Mouse (Mus musculus) CH12.LX (cell line): ENCODE data around the gene Megf8. TPM values are rescaled to one million over a fixed set of nuclear protein-coding genes. Genes with fewer than 3 reads are reported as not detected.

Experiments used
- DNase-seq: peaks from one replicate; pipeline ENCODE4 v3.0.0-alpha.2; 2013; ENCODE audit errors: extremely low read depth
- H3K27ac ChIP-seq: 2 replicates; pipeline ENCODE4 v1.5.1; 2012; ENCODE audit warnings: low read depth, mild to moderate bottlenecking, control low read depth, moderate library complexity; ENCODE audit not compliant: insufficient read depth
- H3K27me3 ChIP-seq: replicated peaks from 2 replicates; pipeline ENCODE3; 2012; ENCODE audit warnings: inconsistent platforms
- H3K36me3 ChIP-seq, 2 experiments: replicated peaks in 1 of 2; 2 replicates each; pipeline versions ENCODE3 to v1.6.1; 2012; ENCODE audit warnings: inconsistent platforms in 1 of 2, low read length in 1 of 2, mild to moderate bottlenecking in 1 of 2, mixed read lengths in 1 of 2, moderate library complexity in 1 of 2; ENCODE audit not compliant: control insufficient read depth in 1 of 2, insufficient read depth in 1 of 2
- H3K4me1 ChIP-seq, 2 experiments: 2 replicates each; pipeline ENCODE4 v1.6.1; 2012; ENCODE audit warnings: inconsistent platforms in 1 of 2, moderate library complexity in 1 of 2; ENCODE audit not compliant: insufficient read depth in 2 of 2, control insufficient read depth in 1 of 2
- H3K4me2 ChIP-seq: 2 replicates; pipeline ENCODE4 v1.6.1; 2012; ENCODE audit warnings: low read depth, mild to moderate bottlenecking, control low read depth; ENCODE audit not compliant: poor library complexity, insufficient read depth, severe bottlenecking
- H3K4me3 ChIP-seq, 3 experiments: fragments of 150-350 bp in 1 of 3; sonication (generic) in 1 of 3; replicated peaks in 1 of 3; 2 replicates each; pipeline versions ENCODE3 to v1.5.1; 2011 to 2012; ENCODE audit warnings: low read depth in 2 of 3, low read length in 2 of 3, mild to moderate bottlenecking in 2 of 3, moderate library complexity in 2 of 3, control low read depth in 1 of 3, improper control_type of control experiment in 1 of 3, inconsistent platforms in 1 of 3, mixed read lengths in 1 of 3; ENCODE audit not compliant: poor library complexity in 1 of 3
- H3K79me2 ChIP-seq: replicated peaks from 2 replicates; pipeline ENCODE4 v1.6.1; 2012; ENCODE audit warnings: mild to moderate bottlenecking, moderate library complexity; ENCODE audit not compliant: control insufficient read depth, poor library complexity, insufficient read depth, severe bottlenecking; ENCODE audit errors: extremely low read depth
- H3K9ac ChIP-seq: 2 replicates; pipeline ENCODE4 v1.6.1; 2012; ENCODE audit warnings: low read depth, mild to moderate bottlenecking, control low read depth, moderate library complexity; ENCODE audit not compliant: insufficient read depth
- H3K9me3 ChIP-seq: replicated peaks from 2 replicates; pipeline ENCODE3; 2012; ENCODE audit warnings: low read length, inconsistent platforms, mixed read lengths
- CTCF ChIP-seq, 2 experiments: IDR thresholded peaks in 1 of 2; conservative IDR thresholded peaks in 1 of 2; 2 replicates each; pipeline ENCODE4 v1.5.1; 2011 to 2012; ENCODE audit warnings: low read depth in 2 of 2, low read length in 2 of 2, improper control_type of control experiment in 1 of 2, inconsistent platforms in 1 of 2, mild to moderate bottlenecking in 1 of 2, moderate library complexity in 1 of 2
- ELF1 ChIP-seq: IDR thresholded peaks from 2 replicates; pipeline ENCODE4 v1.6.1; 2014; ENCODE audit warnings: low read depth, mild to moderate bottlenecking, inconsistent platforms, low read length, improper control_type of control experiment
- EP300 ChIP-seq: IDR thresholded peaks from 2 replicates; pipeline ENCODE4 v1.6.1; 2011; ENCODE audit warnings: low read length, improper control_type of control experiment
- HCFC1 ChIP-seq: IDR thresholded peaks from 2 replicates; pipeline ENCODE4 v1.6.1; 2012; ENCODE audit warnings: low read depth, mild to moderate bottlenecking, inconsistent platforms, low read length, improper control_type of control experiment
- IRF4 ChIP-seq: IDR thresholded peaks from 2 replicates; pipeline ENCODE4 v1.6.1; 2014; ENCODE audit warnings: low read depth, mild to moderate bottlenecking, inconsistent platforms, low read length, improper control_type of control experiment
- MAZ ChIP-seq: IDR thresholded peaks from 2 replicates; pipeline ENCODE4 v1.6.1; 2012; ENCODE audit warnings: low read depth, mild to moderate bottlenecking, inconsistent platforms, low read length, improper control_type of control experiment, moderate library complexity
- MEF2A ChIP-seq: IDR thresholded peaks from 2 replicates; pipeline ENCODE4 v1.6.1; 2014; ENCODE audit warnings: low read depth, mild to moderate bottlenecking, inconsistent platforms, low read length, improper control_type of control experiment, borderline replicate concordance
- MXI1 ChIP-seq: IDR thresholded peaks from 2 replicates; pipeline ENCODE4 v1.6.1; 2011; ENCODE audit warnings: mild to moderate bottlenecking, low read depth, low read length, improper control_type of control experiment
- POLR2A ChIP-seq: IDR thresholded peaks from 2 replicates; pipeline ENCODE4 v1.6.1; 2011; ENCODE audit warnings: low read depth, mild to moderate bottlenecking, improper control_type of control experiment, low read length
- POLR2AphosphoS2 ChIP-seq: IDR thresholded peaks from 2 replicates; pipeline ENCODE4 v1.6.1; 2011; ENCODE audit warnings: low read depth, low read length, improper control_type of control experiment
- RAD21 ChIP-seq: IDR thresholded peaks from 2 replicates; pipeline ENCODE4 v1.6.1; 2011; ENCODE audit warnings: low read depth, mild to moderate bottlenecking, low read length, improper control_type of control experiment, moderate library complexity
- SIN3A ChIP-seq: IDR thresholded peaks from 2 replicates; pipeline ENCODE4 v1.6.1; 2012; ENCODE audit warnings: low read length, improper control_type of control experiment, inconsistent platforms
- SMC3 ChIP-seq: IDR thresholded peaks from 2 replicates; pipeline ENCODE4 v1.6.1; 2011; ENCODE audit warnings: low read depth, low read length, improper control_type of control experiment
- TCF12 ChIP-seq: IDR thresholded peaks from 2 replicates; pipeline ENCODE4 v1.6.1; 2014; ENCODE audit warnings: low read depth, mild to moderate bottlenecking, inconsistent platforms, low read length, improper control_type of control experiment
- ZC3H11A ChIP-seq: IDR thresholded peaks from 2 replicates; pipeline ENCODE4 v1.6.1; 2012; ENCODE audit warnings: low read depth, mild to moderate bottlenecking, inconsistent platforms, low read length, improper control_type of control experiment
- dilution Hi-C: fragments of 300-500 bp; cut with MboI; formaldehyde crosslinking; loops from 2 replicates; pipeline ENCODE4 v1.14.3; 2020; ENCODE audit warnings: low sequenced_read_pairs; ENCODE audit not compliant: extremely low pct_unique_long_range_greater_than_20kb, extremely low pct_ligation_motif_present
- in situ Hi-C: fragments of 300-500 bp; cut with MboI; formaldehyde crosslinking; loops from 3 replicates; pipeline ENCODE4 v1.14.3; 2019; ENCODE audit warnings: low sequenced_read_pairs, low pct_ligation_motif_present, low pct_unique_long_range_greater_than_20kb, mixed read lengths
- polyA plus RNA-seq: library from polyadenylated mRNA; unstranded; fragments of >175 nt; gene quantifications from 2 replicates; pipeline ENCODE4 v1.2.1, GENCODE M21; 2012; ENCODE audit warnings: low read depth; ENCODE audit not compliant: insufficient read length
- total RNA-seq, 2 experiments: library from RNA; depleted of rRNA; stranded (reverse); fragments of 300-350 nt in 1 of 2; fragments of >200 nt in 1 of 2; gene quantifications; 2 replicates each; pipeline ENCODE4 v1.2.3; 2012 to 2014

Megf8 gene
- total and polyA plus RNA-seq, 3 experiments: 0.62 to 1.7 (median 1.2) TPM

GRCm38 (mm10) chr7:25358721-25359206, 41.8 kb downstream of the Megf8 start:
- Histone ChIP-seq H3K79me2 (no peaks in the 10 kb centered on the region), H3K27ac (no peak overlapping the region), H3K4me3 (no peak overlapping the region), H3K9me3 (no peaks in the 10 kb centered on the region), H3K4me2 (no peak overlapping the region), H3K4me1 (peaks cover 0 to 3% of the 10 kb centered on the region in 2 experiments; a peak in 1 of 4 replicates), H3K36me3 (no peaks in the 10 kb centered on the region), H3K9ac (no peak overlapping the region), H3K27me3 (peaks cover 19% of the 10 kb centered on the region)
- dilution Hi-C loops (no loop called here), in situ Hi-C loops (no loop called here)
- DNase-seq: no peak
- TF ChIP-seq ELF1 (no peak), MAZ (no peak), TCF12 (no peak), HCFC1 (no peak), IRF4 (no peak), POLR2AphosphoS2 (no peak), ZC3H11A (no peak), CTCF (conservative IDR thresholded peaks at IDR 0.05 in 1 of 2, IDR thresholded peaks at IDR 0.05 in 1 of 2; ENCODE audit: low read depth in 2 of 2, low read length in 2 of 2) (no peak), MEF2A (no peak), POLR2A (no peak), SIN3A (no peak), MXI1 (no peak), EP300 (no peak)

DNA sequence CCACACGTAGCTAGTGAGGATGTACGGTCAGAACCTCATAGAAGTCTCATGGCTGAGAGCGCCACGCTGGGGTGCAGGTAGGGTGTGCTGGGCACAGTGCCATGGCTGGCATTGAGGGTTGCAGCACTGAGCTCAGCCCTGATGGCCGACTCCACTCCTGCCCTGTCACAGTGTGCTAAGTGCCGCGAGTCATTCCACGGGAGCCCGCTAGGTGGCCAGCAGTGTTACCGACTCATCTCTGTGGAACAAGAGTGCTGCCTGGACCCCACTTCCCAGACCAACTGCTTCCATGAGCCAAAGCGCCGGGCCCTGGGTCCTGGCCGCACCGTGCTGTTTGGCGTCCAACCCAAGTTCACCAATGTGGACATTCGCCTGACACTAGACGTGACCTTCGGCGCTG, 46.2 kb downstream of the Megf8 start:
- Histone ChIP-seq H3K9ac (no peak overlapping the region), H3K4me3 (no peak overlapping the region), H3K4me2 (no peak overlapping the region), H3K27ac (no peak overlapping the region), H3K4me1 (peaks cover 0 to 3% of the 10 kb centered on the region in 2 experiments; a peak in 1 of 4 replicates), H3K36me3 (no peaks in the 10 kb centered on the region), H3K27me3 (peaks cover 26% of the 10 kb centered on the region), H3K9me3 (no peaks in the 10 kb centered on the region), H3K79me2 (no peaks in the 10 kb centered on the region)
- DNase-seq: peak; percentile 29
- TF ChIP-seq RAD21: peak; percentile 19
- TF ChIP-seq CTCF (conservative IDR thresholded peaks at IDR 0.05 in 1 of 2, IDR thresholded peaks at IDR 0.05 in 1 of 2; ENCODE audit: low read depth in 2 of 2, low read length in 2 of 2): peak; percentile 19 to 65; a peak in 2 of 4 replicates
- TF ChIP-seq ZC3H11A: no peak
- peak; percentile 62 for TF ChIP-seq SMC3
- dilution Hi-C loops: no loop called here
- in situ Hi-C loops: no loop called here
